Mouse (Mus musculus) liver, embryonic 14.5 days (tissue): ENCODE measurements around the gene Acin1. TPM values are rescaled to one million over a fixed set of nuclear protein-coding genes. Genes with fewer than 3 reads are reported as not detected.
A peak's percentile ranks its signal among the peaks of the same experiment; 100 is the strongest.

Experiments used
- ATAC-seq: fragments of 200-750 bp; cut with Nextera tagmentation; 2 replicates; pipeline ENCODE4 v1.8.0; 2017; ENCODE audit warnings: moderate number of reproducible peaks, mild to moderate bottlenecking, moderate library complexity; ENCODE audit not compliant: insufficient read depth
- DNase-seq, 3 experiments: peaks; one replicate each; pipeline ENCODE4 v3.0.0-alpha.2; 2012 to 2013; ENCODE audit warnings: low read depth in 3 of 3, low spot score in 3 of 3
- H3K27ac ChIP-seq: fragments of 300-500 bp; sonication (generic); 2 replicates; pipeline ENCODE4 v1.5.1; 2014; ENCODE audit warnings: moderate library complexity, mild to moderate bottlenecking, control low read depth, inconsistent platforms
- H3K27me3 ChIP-seq: fragments of 300-500 bp; sonication (generic); 2 replicates; pipeline ENCODE4 v1.6.1; 2014; ENCODE audit warnings: mild to moderate bottlenecking, low read length, moderate library complexity; ENCODE audit not compliant: control insufficient read depth, insufficient read depth
- H3K36me3 ChIP-seq: fragments of 300-500 bp; sonication (generic); replicated peaks from 2 replicates; pipeline ENCODE4 v1.6.1; 2014; ENCODE audit warnings: low read depth; ENCODE audit not compliant: control insufficient read depth, insufficient read depth
- H3K4me1 ChIP-seq, 2 experiments: fragments of 200-500 bp in 1 of 2; fragments of 300-500 bp in 1 of 2; sonication (generic) in 1 of 2; replicated peaks; 2 replicates each; pipeline ENCODE4 v1.6.1; 2012 to 2014; ENCODE audit warnings: antibody characterized with exemption in 1 of 2, inconsistent platforms in 1 of 2, low read length in 1 of 2; ENCODE audit not compliant: control insufficient read depth in 2 of 2, insufficient read depth in 2 of 2
- H3K4me2 ChIP-seq: fragments of 300-500 bp; sonication (generic); 2 replicates; pipeline ENCODE4 v1.6.1; 2014; ENCODE audit warnings: low read depth, mild to moderate bottlenecking, control low read depth, moderate library complexity
- H3K4me3 ChIP-seq, 2 experiments: fragments of 200-500 bp in 1 of 2; fragments of 300-500 bp in 1 of 2; sonication (generic) in 1 of 2; 2 replicates each; pipeline ENCODE4 v1.5.1; 2012 to 2014; ENCODE audit warnings: low read depth in 2 of 2, low read length in 2 of 2, mild to moderate bottlenecking in 2 of 2, control low read depth in 1 of 2, inconsistent platforms in 1 of 2, moderate library complexity in 1 of 2; ENCODE audit not compliant: insufficient read depth in 1 of 2
- H3K9ac ChIP-seq: fragments of 300-500 bp; sonication (generic); replicated peaks from 2 replicates; pipeline ENCODE4 v1.6.1; 2014; ENCODE audit warnings: mild to moderate bottlenecking, control low read depth, moderate library complexity
- H3K9me3 ChIP-seq: fragments of 300-500 bp; sonication (generic); 2 replicates; pipeline ENCODE4 v1.6.1; 2016; ENCODE audit warnings: low read length, mixed read lengths; ENCODE audit not compliant: control insufficient read depth
- CTCF ChIP-seq: IDR thresholded peaks from 2 replicates; pipeline ENCODE4 v1.5.1; 2016; ENCODE audit warnings: antibody characterized with exemption, low read depth, control low read depth
- EP300 ChIP-seq: IDR thresholded peaks from 2 replicates; pipeline ENCODE4 v1.6.1; 2016; ENCODE audit warnings: antibody characterized with exemption, low read depth
- WGBS: fragments of 180-500 bp; shearing (Covaris S2); extraction: QIAGEN DNeasy Blood & Tissue Kit; methylation state at CpG from one replicate; pipeline ENCODE4 v1.1.7; 2014; ENCODE audit not compliant: insufficient replicate concordance; 5-methylcytosine and 5-hydroxymethylcytosine counted together
- polyA plus RNA-seq, 2 experiments: library from polyadenylated mRNA; depleted of rRNA in 1 of 2; stranded (reverse) in 1 of 2; unstranded in 1 of 2; fragments of >200 nt; fragmentation: Nextera tagmentation in 1 of 2; extraction: Ambion mirVana in 1 of 2; gene quantifications; 2 replicates each; pipeline versions ENCODE4 v1.2.1 to v1.2.3; 2012 to 2014

Acin1 gene
- polyA plus RNA-seq, 2 experiments: 43.2 to 64.5 TPM

- TF ChIP-seq EP300 (peak; percentile 19; the same call in 1 of the 2 replicates), CTCF (peak; percentile 94)
- H3K4me3 ChIP-seq: peak within 1 kb of the TSS; percentile 67 to 77
- H3K9me3 ChIP-seq: no peaks in the 10 kb centered on the region
- WGBS: under 1% methylated on average over 52 of the region's 52 CpGs
- H3K36me3 ChIP-seq: peaks cover 43% of the 10 kb centered on the region
- DNase-seq: peak; percentile 60 to 74 (median 65)
- H3K27me3 ChIP-seq: peaks cover 3% of the 10 kb centered on the region; the same call in 1 of the 2 replicates
- peak within 1 kb of the TSS; percentile 100 for H3K4me2 ChIP-seq
- H3K27ac ChIP-seq: no peak within 1 kb of the TSS
- peak within 1 kb of the TSS; percentile 71 for H3K9ac ChIP-seq
- ATAC-seq: peak; percentile 89
- H3K4me1 ChIP-seq: no peaks in the 10 kb centered on the region
Measured at GRCm38 (mm10) chr14:54641305-54641969, 45.3 kb downstream of the Acin1 start, which contains the start of gene Cdh24. TSS of gene Cdh24 (minus strand) at chr14:54641364.

GRCm38 (mm10) chr14:54640946-54641304 is 45.8 kb downstream of the Acin1 start, which contains the start of gene Gm17606:
TSS of gene Gm17606 (plus strand) at chr14:54640952.
- DNase-seq (no peak), ATAC-seq (peak; percentile 16; the same call in 1 of the 2 replicates)
- TF ChIP-seq EP300 (no peak), CTCF (no peak)
- Histone ChIP-seq H3K4me1 (no peaks in the 10 kb centered on the region), H3K36me3 (peaks cover 38% of the 10 kb centered on the region), H3K27me3 (peaks cover 3% of the 10 kb centered on the region; the same call in 1 of the 2 replicates), H3K4me3 (peak within 1 kb of the TSS; percentile 67 to 77), H3K4me2 (peak within 1 kb of the TSS; percentile 100), H3K27ac (no peak within 1 kb of the TSS), H3K9ac (peak within 1 kb of the TSS; percentile 71), H3K9me3 (no peaks in the 10 kb centered on the region)
- 1% methylated on average over 26 of the region's 28 CpGs for WGBS

GRCm38 (mm10) chr14:54640121-54640520 is 46.6 kb downstream of the Acin1 start:
- DNase-seq: no peak
- peaks cover 30% of the 10 kb centered on the region for H3K36me3 ChIP-seq
- no peaks in the 10 kb centered on the region for H3K4me1 ChIP-seq
- no peak overlapping the region for H3K27ac ChIP-seq
- H3K27me3 ChIP-seq: peaks cover 3% of the 10 kb centered on the region; the same call in 1 of the 2 replicates
- H3K4me3 ChIP-seq: no peak overlapping the region
- TF ChIP-seq EP300: no peak
- no peak overlapping the region for H3K4me2 ChIP-seq
- H3K9me3 ChIP-seq: no peaks in the 10 kb centered on the region
- no peak overlapping the region for H3K9ac ChIP-seq
- no peak for ATAC-seq
- WGBS: 49% methylated on average over 4 of the region's 4 CpGs

- H3K4me1 ChIP-seq: no peaks in the 10 kb centered on the region
- H3K36me3 ChIP-seq: peaks cover 11% of the 10 kb centered on the region
- H3K9ac ChIP-seq: no peak overlapping the region
- ATAC-seq (no peak), DNase-seq (no peak)
- 59% methylated on average over 5 of the region's 5 CpGs for WGBS
- no peak overlapping the region for H3K4me2 ChIP-seq
- H3K9me3 ChIP-seq: no peaks in the 10 kb centered on the region
- TF ChIP-seq EP300 (no peak), CTCF (no peak)
- no peak overlapping the region for H3K4me3 ChIP-seq
- no peak overlapping the region for H3K27ac ChIP-seq
- peaks cover 3% of the 10 kb centered on the region; the same call in 1 of the 2 replicates for H3K27me3 ChIP-seq
Measured at GRCm38 (mm10) chr14:54638210-54638609, 48.5 kb downstream of the Acin1 start.

- no peak overlapping the region for H3K4me2 ChIP-seq
- peaks cover 3% of the 10 kb centered on the region; the same call in 1 of the 2 replicates for H3K27me3 ChIP-seq
- ATAC-seq (no peak), DNase-seq (no peak)
- WGBS: 42% methylated on average over 8 of the region's 8 CpGs
- H3K27ac ChIP-seq: no peak overlapping the region
- no peaks in the 10 kb centered on the region for H3K4me1 ChIP-seq
- H3K36me3 ChIP-seq: no peaks in the 10 kb centered on the region
- H3K9ac ChIP-seq: no peak overlapping the region
- TF ChIP-seq CTCF (peak; percentile 94), EP300 (no peak)
- H3K4me3 ChIP-seq: no peak overlapping the region
- no peaks in the 10 kb centered on the region for H3K9me3 ChIP-seq
Measured at GRCm38 (mm10) chr14:54636954-54637353, 49.8 kb downstream of the Acin1 start.
